Comparison of ENCODE assay signal across 8 mouse cellular contexts in genomic region chr11:52561281-52561680, GRCm38 (mm10).
DNase-seq lines count a peak whose midpoint lies in the region; ATAC-seq and TF ChIP-seq lines count a peak whose summit lies in the region.

No protein-coding gene starts in this region.

- no peak for TF ChIP-seq POLR2A in myocyte (IDR thresholded peaks at IDR 0.05; ENCODE audit: insufficient read length, low read depth)
- no peak for TF ChIP-seq POLR2A in thymus, adult 2 months (IDR thresholded peaks at IDR 0.05; ENCODE audit: control insufficient read depth, extremely low read depth, insufficient read depth, low read length, poor library complexity)

- peak; percentile 62 for ATAC-seq in midbrain, embryonic 13.5 days
- ATAC-seq in midbrain, embryonic 11.5 days (ENCODE audit: low FRiP score), result no peak
- ATAC-seq in hindbrain, postnatal 0 days, result peak; percentile 88

- H3K79me2 ChIP-seq in myocyte (ENCODE audit: control insufficient read depth, insufficient read depth), result no peaks in the 10 kb centered on the region

- 63% methylated on average over 7 of the region's 7 CpGs for WGBS in midbrain, embryonic 13.5 days
- 74% methylated on average over 7 of the region's 7 CpGs for WGBS in midbrain, embryonic 11.5 days
- 40% methylated on average over 7 of the region's 7 CpGs for WGBS in hindbrain, postnatal 0 days
- WGBS in thymus, adult 2 months, result 83% methylated on average over 7 of the region's 7 CpGs

- no peak overlapping the region for H3K4me2 ChIP-seq in midbrain, embryonic 13.5 days (replicated peaks)
- no peak overlapping the region for H3K4me2 ChIP-seq in midbrain, embryonic 11.5 days
- H3K4me2 ChIP-seq in hindbrain, postnatal 0 days (ENCODE audit: low read depth, low read length), result no peak overlapping the region
- no peak overlapping the region for H3K4me2 ChIP-seq in myocyte (ENCODE audit: low read depth)

- no peaks in the 10 kb centered on the region for H3K27me3 ChIP-seq in midbrain, embryonic 13.5 days
- no peaks in the 10 kb centered on the region for H3K27me3 ChIP-seq in midbrain, embryonic 11.5 days (ENCODE audit: control insufficient read depth, insufficient read depth, low read length)
- H3K27me3 ChIP-seq in hindbrain, postnatal 0 days (ENCODE audit: insufficient read depth, low read length), result no peaks in the 10 kb centered on the region
- H3K27me3 ChIP-seq in myocyte (ENCODE audit: control insufficient read depth, insufficient read depth, insufficient read length), result peaks cover 28% of the 10 kb centered on the region
- no peaks in the 10 kb centered on the region for H3K27me3 ChIP-seq in thymus, adult 2 months (ENCODE audit: control insufficient read depth, insufficient read depth, low read length)

- no peak for TF ChIP-seq CTCF in hindbrain, postnatal 0 days (IDR thresholded peaks at IDR 0.05; ENCODE audit: low read depth)
- no peak for TF ChIP-seq CTCF in thymus, adult 2 months (IDR thresholded peaks at IDR 0.05; ENCODE audit: borderline replicate concordance, control insufficient read depth, extremely low read depth, insufficient read depth, low read length, poor library complexity)

- H3K9me3 ChIP-seq in midbrain, embryonic 13.5 days, result no peaks in the 10 kb centered on the region
- H3K9me3 ChIP-seq in midbrain, embryonic 11.5 days (ENCODE audit: control insufficient read depth, low read length), result no peaks in the 10 kb centered on the region
- H3K9me3 ChIP-seq in hindbrain, postnatal 0 days (ENCODE audit: low read length), result no peaks in the 10 kb centered on the region

- H3ac ChIP-seq in myocyte (ENCODE audit: control insufficient read depth, insufficient read length), result no peak overlapping the region

- no peaks in the 10 kb centered on the region for H3K36me3 ChIP-seq in midbrain, embryonic 13.5 days
- H3K36me3 ChIP-seq in midbrain, embryonic 11.5 days (ENCODE audit: control insufficient read depth, insufficient read depth, low read length), result no peaks in the 10 kb centered on the region
- no peaks in the 10 kb centered on the region for H3K36me3 ChIP-seq in hindbrain, postnatal 0 days (ENCODE audit: insufficient read depth, low read length)
- H3K36me3 ChIP-seq in myocyte (ENCODE audit: control insufficient read depth, insufficient read depth), result no peaks in the 10 kb centered on the region
- H3K36me3 ChIP-seq in thymus, adult 2 months (ENCODE audit: control insufficient read depth, insufficient read depth, low read length), result no peaks in the 10 kb centered on the region

- no peak overlapping the region for H3K27ac ChIP-seq in midbrain, embryonic 13.5 days
- H3K27ac ChIP-seq in midbrain, embryonic 11.5 days (ENCODE audit: low read depth, low read length), result no peak overlapping the region
- H3K27ac ChIP-seq in hindbrain, postnatal 0 days, result no peak overlapping the region
- no peak overlapping the region for H3K27ac ChIP-seq in thymus, adult 2 months (ENCODE audit: control insufficient read depth, insufficient read depth, low read length)

- peaks cover 11% of the 10 kb centered on the region for H3K4me1 ChIP-seq in midbrain, embryonic 13.5 days (replicated peaks)
- H3K4me1 ChIP-seq in midbrain, embryonic 11.5 days (ENCODE audit: control insufficient read depth, insufficient read depth, low read length), result peaks cover 5% of the 10 kb centered on the region; the same call in 1 of the 2 replicates
- 0 out of 2 replicates have a peak, but pooled peaks cover 3% of the 10 kb centered on the region for H3K4me1 ChIP-seq in hindbrain, postnatal 0 days (ENCODE audit: insufficient read depth, low read length)
- H3K4me1 ChIP-seq in thymus, adult 2 months (replicated peaks; ENCODE audit: control insufficient read depth, insufficient read depth, low read length), result no peaks in the 10 kb centered on the region

- peak; percentile 42 for DNase-seq in adrenal gland, postnatal 14 days
- no peak for DNase-seq in adrenal gland, adult (ENCODE audit: inconsistent age in 2 of 2, low spot score in 1 of 2)
- no peak for DNase-seq in midbrain, embryonic 11.5 days (ENCODE audit: low spot score, missing footprints)
- peak; percentile 85 for DNase-seq in hindbrain, postnatal 0 days (ENCODE audit: low spot score)
- no peak for DNase-seq in ovary, postnatal 14 days (ENCODE audit: low spot score)
- no peak for DNase-seq in thymus, adult 2 months

- no peak overlapping the region for H3K4me3 ChIP-seq in midbrain, embryonic 13.5 days (replicated peaks)
- H3K4me3 ChIP-seq in midbrain, embryonic 11.5 days (ENCODE audit: low read depth, low read length), result no peak overlapping the region
- no peak overlapping the region for H3K4me3 ChIP-seq in hindbrain, postnatal 0 days (ENCODE audit: low read length)
- no peak overlapping the region for H3K4me3 ChIP-seq in myocyte
- H3K4me3 ChIP-seq in thymus, adult 2 months (ENCODE audit: control insufficient read depth, insufficient read depth, low read length), result no peak overlapping the region

- no peak overlapping the region for H3K9ac ChIP-seq in midbrain, embryonic 13.5 days (replicated peaks)
- H3K9ac ChIP-seq in midbrain, embryonic 11.5 days (ENCODE audit: low read length), result no peak overlapping the region
- no peak overlapping the region for H3K9ac ChIP-seq in hindbrain, postnatal 0 days (replicated peaks; ENCODE audit: low read length)

TF ChIP-seq in myocyte, 11 proteins besides CTCF, POLR2A, EP300 and RAD21:
- TF ChIP-seq MAX (IDR thresholded peaks at IDR 0.05; ENCODE audit: low read depth), result no peak
- TF ChIP-seq MYOD1 (IDR thresholded peaks at IDR 0.05; ENCODE audit: control insufficient read depth in 1 of 3, insufficient read length in 2 of 3, low read depth in 2 of 3), result peak in 2 of 3 experiments; percentile 73 to 79
- peak in 2 of 3 experiments; percentile 79 to 81 for TF ChIP-seq MYOG (IDR thresholded peaks at IDR 0.05; ENCODE audit: control insufficient read depth in 1 of 3, insufficient read depth in 1 of 3, insufficient read length in 2 of 3, low read depth in 2 of 3)

Comparison
In these comparisons a context has a peak if more than half of its experiments do, and no peak if none do; other contexts are left out.
1. DNase-seq: peak in adrenal gland, postnatal 14 days (single experiment) and hindbrain, postnatal 0 days (single experiment); none in adrenal gland, adult (0 of 2), midbrain, embryonic 11.5 days (single experiment), ovary, postnatal 14 days (single experiment) and thymus, adult 2 months (single experiment).